Mouse (Mus musculus) kidney, adult 2 months (tissue): ENCODE measurements around the gene Krt75.

Experiments used
- CTCF ChIP-seq: fragments of 200-500 bp; conservative IDR thresholded peaks from 2 replicates; pipeline ENCODE4 v1.5.1; 2011; ENCODE audit warnings: low read depth, mild to moderate bottlenecking, control low read depth, low read length, moderate library complexity, mixed read lengths; ENCODE audit not compliant: insufficient read depth, insufficient read length
- POLR2A ChIP-seq: fragments of 200-500 bp; IDR thresholded peaks from one replicate; pipeline ENCODE4 v1.6.1; 2011; ENCODE audit warnings: low read depth, low read length, control low read depth

DNA sequence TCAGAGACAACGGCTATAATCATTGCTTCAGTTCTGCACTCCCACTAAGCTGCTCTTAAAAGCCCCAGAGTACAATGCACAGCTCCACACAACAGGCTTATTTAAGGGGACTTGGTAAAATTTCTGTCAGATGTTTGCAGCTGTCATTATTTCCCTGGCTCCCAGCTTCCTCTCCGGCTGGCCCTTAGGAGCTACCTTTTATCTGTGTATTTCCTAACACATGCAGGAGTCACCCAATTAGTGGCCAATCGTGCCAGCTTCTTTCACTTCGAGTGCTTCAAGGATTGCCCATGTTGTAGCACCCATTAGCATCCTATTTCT lies 35.2 kb downstream of the Krt75 start:
- TF ChIP-seq CTCF (no peak), POLR2A (no peak)
